Mouse (Mus musculus): ENCODE measurements around the gene Dap. TPM values are rescaled to one million over a fixed set of nuclear protein-coding genes. Genes with fewer than 3 reads are reported as not detected.

Dap gene
- polyA plus RNA-seq, 1 experiment from 2014 or later: 65.1 TPM

- no peak overlapping the region for H3K9ac ChIP-seq (ENCODE audit: low read depth, low read length)
Observed at GRCm38 (mm10) chr15:31294311-31294710, 70.2 kb downstream of the Dap start.

GRCm38 (mm10) chr15:31296882-31297776 is 73.0 kb downstream of the Dap start:
- Histone ChIP-seq H3K36me3 (ENCODE audit: control insufficient read depth, insufficient read depth, low read length) (no peaks in the 10 kb centered on the region), H3K4me2 (peak overlapping the region; percentile 64), H3K27me3 (ENCODE audit: control insufficient read depth, insufficient read depth, low read length) (peaks cover 30% of the 10 kb centered on the region), H3K27ac (ENCODE audit: low read depth, low read length) (no peak overlapping the region), H3K9ac (ENCODE audit: low read depth, low read length) (peak overlapping the region; percentile 12; the same call in 1 of the 2 replicates), H3K9me3 (replicated peaks; ENCODE audit: control insufficient read depth, low read length) (no peaks in the 10 kb centered on the region), H3K4me1 (ENCODE audit: control insufficient read depth, insufficient read depth, low read length) (peaks cover 11% of the 10 kb centered on the region; the same call in 1 of the 2 replicates), H3K4me3 (ENCODE audit: low read depth, low read length) (peak overlapping the region; percentile 32)
- WGBS (ENCODE audit: insufficient replicate concordance): 13% methylated on average over 40 of the region's 40 CpGs
- no peak for ATAC-seq (replicated peaks; ENCODE audit: insufficient number of reproducible peaks, low FRiP score, low TSS enrichment)

More at GRCm38 (mm10) chr15:31294311-31294710, 70.2 kb downstream of the Dap start:
- H3K4me1 ChIP-seq (ENCODE audit: control insufficient read depth, insufficient read depth, low read length): peaks cover 11% of the 10 kb centered on the region; the same call in 1 of the 2 replicates
- WGBS (ENCODE audit: insufficient replicate concordance): 17% methylated on average over 2 of the region's 2 CpGs
- H3K36me3 ChIP-seq (ENCODE audit: control insufficient read depth, insufficient read depth, low read length): no peaks in the 10 kb centered on the region
- H3K27me3 ChIP-seq (ENCODE audit: control insufficient read depth, insufficient read depth, low read length): peaks cover 30% of the 10 kb centered on the region
- H3K9me3 ChIP-seq (replicated peaks; ENCODE audit: control insufficient read depth, low read length): no peaks in the 10 kb centered on the region
- H3K4me3 ChIP-seq (ENCODE audit: low read depth, low read length): no peak overlapping the region
- no peak overlapping the region for H3K4me2 ChIP-seq
- no peak for ATAC-seq (replicated peaks; ENCODE audit: insufficient number of reproducible peaks, low FRiP score, low TSS enrichment)
- no peak overlapping the region for H3K27ac ChIP-seq (ENCODE audit: low read depth, low read length)

- Histone ChIP-seq H3K27ac (ENCODE audit: low read depth, low read length) (no peak overlapping the region), H3K4me2 (peak overlapping the region; percentile 64), H3K9me3 (replicated peaks; ENCODE audit: control insufficient read depth, low read length) (no peaks in the 10 kb centered on the region), H3K4me3 (ENCODE audit: low read depth, low read length) (peak overlapping the region; percentile 32), H3K27me3 (ENCODE audit: control insufficient read depth, insufficient read depth, low read length) (peaks cover 30% of the 10 kb centered on the region), H3K4me1 (ENCODE audit: control insufficient read depth, insufficient read depth, low read length) (peaks cover 11% of the 10 kb centered on the region; the same call in 1 of the 2 replicates), H3K9ac (ENCODE audit: low read depth, low read length) (0 out of 2 replicates have a peak overlapping the region, but pooled peaks have one; percentile 12), H3K36me3 (ENCODE audit: control insufficient read depth, insufficient read depth, low read length) (no peaks in the 10 kb centered on the region)
- no peak for ATAC-seq (replicated peaks; ENCODE audit: insufficient number of reproducible peaks, low FRiP score, low TSS enrichment)
- 26% methylated on average over 13 of the region's 13 CpGs for WGBS (ENCODE audit: insufficient replicate concordance)
Observed at GRCm38 (mm10) chr15:31297777-31298137, 73.6 kb downstream of the Dap start.

- Histone ChIP-seq H3K9me3 (replicated peaks; ENCODE audit: control insufficient read depth, low read length) (no peaks in the 10 kb centered on the region), H3K27me3 (ENCODE audit: control insufficient read depth, insufficient read depth, low read length) (peaks cover 30% of the 10 kb centered on the region), H3K4me3 (ENCODE audit: low read depth, low read length) (no peak overlapping the region), H3K36me3 (ENCODE audit: control insufficient read depth, insufficient read depth, low read length) (no peaks in the 10 kb centered on the region), H3K9ac (ENCODE audit: low read depth, low read length) (no peak overlapping the region), H3K4me2 (no peak overlapping the region), H3K4me1 (ENCODE audit: control insufficient read depth, insufficient read depth, low read length) (peaks cover 12% of the 10 kb centered on the region; the same call in 1 of the 2 replicates), H3K27ac (ENCODE audit: low read depth, low read length) (no peak overlapping the region)
- ATAC-seq (replicated peaks; ENCODE audit: insufficient number of reproducible peaks, low FRiP score, low TSS enrichment): no peak
- WGBS (ENCODE audit: insufficient replicate concordance): 59% methylated on average over 6 of the region's 6 CpGs
Observed at GRCm38 (mm10) chr15:31299258-31299917, 75.3 kb downstream of the Dap start.

GRCm38 (mm10) chr15:31302293-31302990 is 78.3 kb downstream of the Dap start:
- peaks cover 9% of the 10 kb centered on the region; the same call in 1 of the 2 replicates for H3K4me1 ChIP-seq (ENCODE audit: control insufficient read depth, insufficient read depth, low read length)
- no peak overlapping the region for H3K4me3 ChIP-seq (ENCODE audit: low read depth, low read length)
- no peaks in the 10 kb centered on the region for H3K9me3 ChIP-seq (replicated peaks; ENCODE audit: control insufficient read depth, low read length)
- no peaks in the 10 kb centered on the region for H3K36me3 ChIP-seq (ENCODE audit: control insufficient read depth, insufficient read depth, low read length)
- WGBS (ENCODE audit: insufficient replicate concordance): 35% methylated on average over 12 of the region's 12 CpGs
- no peak; the same call in 1 of the 2 replicates for ATAC-seq (replicated peaks; ENCODE audit: insufficient number of reproducible peaks, low FRiP score, low TSS enrichment)
- no peak overlapping the region for H3K9ac ChIP-seq (ENCODE audit: low read depth, low read length)
- 0 out of 2 replicates have a peak overlapping the region, but pooled peaks have one; percentile 12 for H3K27ac ChIP-seq (ENCODE audit: low read depth, low read length)
- peaks cover 4% of the 10 kb centered on the region; the same call in 1 of the 2 replicates for H3K27me3 ChIP-seq (ENCODE audit: control insufficient read depth, insufficient read depth, low read length)
- H3K4me2 ChIP-seq: no peak overlapping the region

GRCm38 (mm10) chr15:31304302-31304701 is 80.2 kb downstream of the Dap start:
- 73% methylated on average over 3 of the region's 3 CpGs for WGBS (ENCODE audit: insufficient replicate concordance)
- peaks cover 7% of the 10 kb centered on the region; the same call in 1 of the 2 replicates for H3K4me1 ChIP-seq (ENCODE audit: control insufficient read depth, insufficient read depth, low read length)
- no peak overlapping the region for H3K9ac ChIP-seq (ENCODE audit: low read depth, low read length)
- no peaks in the 10 kb centered on the region for H3K36me3 ChIP-seq (ENCODE audit: control insufficient read depth, insufficient read depth, low read length)
- H3K9me3 ChIP-seq (replicated peaks; ENCODE audit: control insufficient read depth, low read length): no peaks in the 10 kb centered on the region
- no peak overlapping the region for H3K27ac ChIP-seq (ENCODE audit: low read depth, low read length)
- no peaks in the 10 kb centered on the region for H3K27me3 ChIP-seq (ENCODE audit: control insufficient read depth, insufficient read depth, low read length)
- no peak for ATAC-seq (replicated peaks; ENCODE audit: insufficient number of reproducible peaks, low FRiP score, low TSS enrichment)
- no peak overlapping the region for H3K4me2 ChIP-seq
- H3K4me3 ChIP-seq (ENCODE audit: low read depth, low read length): no peak overlapping the region

GRCm38 (mm10) chr15:31305181-31305580 is 81.1 kb downstream of the Dap start:
- Histone ChIP-seq H3K9me3 (replicated peaks; ENCODE audit: control insufficient read depth, low read length) (no peaks in the 10 kb centered on the region), H3K9ac (ENCODE audit: low read depth, low read length) (no peak overlapping the region; the same call in 1 of the 2 replicates)
- whole genome bisulfite sequencing (ENCODE audit: insufficient replicate concordance): 44% methylated on average over 6 of the region's 6 CpGs

GRCm38 (mm10) chr15:31306726-31307125 is 82.6 kb downstream of the Dap start:
- Histone ChIP-seq H3K4me3 (ENCODE audit: low read depth, low read length) (no peak overlapping the region), H3K9me3 (replicated peaks; ENCODE audit: control insufficient read depth, low read length) (no peaks in the 10 kb centered on the region), H3K27me3 (ENCODE audit: control insufficient read depth, insufficient read depth, low read length) (no peaks in the 10 kb centered on the region), H3K4me2 (no peak overlapping the region), H3K9ac (ENCODE audit: low read depth, low read length) (no peak overlapping the region), H3K36me3 (ENCODE audit: control insufficient read depth, insufficient read depth, low read length) (no peaks in the 10 kb centered on the region), H3K27ac (ENCODE audit: low read depth, low read length) (no peak overlapping the region), H3K4me1 (ENCODE audit: control insufficient read depth, insufficient read depth, low read length) (peaks cover 7% of the 10 kb centered on the region; the same call in 1 of the 2 replicates)
- no peak for ATAC-seq (replicated peaks; ENCODE audit: insufficient number of reproducible peaks, low FRiP score, low TSS enrichment)
- 76% methylated on average over 4 of the region's 4 CpGs for WGBS (ENCODE audit: insufficient replicate concordance)

More at GRCm38 (mm10) chr15:31305181-31305580, 81.1 kb downstream of the Dap start:
- no peaks in the 10 kb centered on the region for H3K36me3 ChIP-seq (ENCODE audit: control insufficient read depth, insufficient read depth, low read length)
- H3K4me2 ChIP-seq: no peak overlapping the region
- no peak for ATAC-seq (replicated peaks; ENCODE audit: insufficient number of reproducible peaks, low FRiP score, low TSS enrichment)
- no peaks in the 10 kb centered on the region for H3K27me3 ChIP-seq (ENCODE audit: control insufficient read depth, insufficient read depth, low read length)
- no peak overlapping the region for H3K4me3 ChIP-seq (ENCODE audit: low read depth, low read length)
- peaks cover 7% of the 10 kb centered on the region; the same call in 1 of the 2 replicates for H3K4me1 ChIP-seq (ENCODE audit: control insufficient read depth, insufficient read depth, low read length)
- H3K27ac ChIP-seq (ENCODE audit: low read depth, low read length): no peak overlapping the region
